Mouse (Mus musculus) small intestine, adult 2 months (tissue): ENCODE results near the gene Vmn1r192.

Experiments
- CTCF ChIP-seq: fragments of 200-500 bp; IDR thresholded peaks from 2 replicates; pipeline ENCODE4 v1.5.1; 2012; ENCODE audit warnings: low read depth, mild to moderate bottlenecking, control low read depth, inconsistent platforms, low read length, moderate library complexity, mixed read lengths; ENCODE audit not compliant: insufficient replicate concordance, insufficient read length; ENCODE audit errors: extremely low read depth
- POLR2A ChIP-seq: fragments of 200-500 bp; IDR thresholded peaks from 2 replicates; pipeline ENCODE4 v1.6.1; 2012; ENCODE audit warnings: low read depth, mild to moderate bottlenecking, control low read depth, inconsistent platforms, low read length, moderate library complexity

DNA sequence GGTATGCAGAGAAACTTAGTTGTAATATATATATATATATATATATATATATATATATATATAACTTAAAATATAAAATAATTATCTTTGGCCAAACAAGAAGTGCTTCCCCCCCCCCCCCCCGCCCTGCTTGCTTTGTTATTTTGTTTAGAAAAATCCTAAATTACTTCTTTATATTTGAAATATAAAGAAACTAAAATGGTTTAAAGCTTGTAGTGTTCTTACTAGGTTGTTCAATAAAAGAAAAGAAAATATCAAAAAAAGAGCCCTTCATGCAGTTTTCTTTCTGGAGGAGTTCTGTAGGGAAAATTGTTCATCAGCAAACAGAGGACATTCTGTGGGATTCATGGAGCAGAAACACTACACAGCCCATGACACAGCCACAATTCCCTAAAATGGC lies 7.1 kb downstream of the Vmn1r192 start, which contains the start of gene Vmn1r191:
- TF ChIP-seq CTCF (no peak), POLR2A (no peak)
